Mouse (Mus musculus) lung, adult 2 months (tissue): ENCODE data around the gene Adamts14. TPM values are rescaled to one million over a fixed set of nuclear protein-coding genes. Genes with fewer than 3 reads are reported as not detected.
A peak's percentile ranks its signal among the peaks of the same experiment; 100 is the strongest.

Experiments
- DNase-seq: peaks from one replicate; pipeline ENCODE4 v3.0.0; 2022
- H3K4me1 ChIP-seq: fragments of 200-500 bp; 2 replicates; pipeline ENCODE4 v1.6.1; 2011; ENCODE audit warnings: low read length; ENCODE audit not compliant: control insufficient read depth, insufficient read depth
- H3K4me3 ChIP-seq: fragments of 200-500 bp; replicated peaks from 2 replicates; pipeline ENCODE3; 2011; ENCODE audit warnings: low read depth, mild to moderate bottlenecking, control low read depth, low read length; ENCODE audit errors: extremely low read depth
- CTCF ChIP-seq: fragments of 200-500 bp; IDR thresholded peaks from 2 replicates; pipeline ENCODE4 v1.5.1; 2011; ENCODE audit warnings: mild to moderate bottlenecking, low read length, control low read depth; ENCODE audit not compliant: insufficient read depth
- POLR2A ChIP-seq: fragments of 200-500 bp; IDR thresholded peaks from 2 replicates; pipeline ENCODE4 v1.6.1; 2011; ENCODE audit warnings: low read depth, mild to moderate bottlenecking, control low read depth, low read length, borderline replicate concordance; ENCODE audit errors: extremely low read depth
- WGBS: fragments of 180-500 bp; shearing (Covaris S2); methylation state at CpG from one replicate; pipeline ENCODE4 v1.1.7; 2018; 5-methylcytosine and 5-hydroxymethylcytosine counted together
- polyA plus RNA-seq: library from polyadenylated mRNA; depleted of rRNA; stranded (reverse); fragments of >200 nt; gene quantifications from 2 replicates; pipeline ENCODE4 v1.2.3, GENCODE M21; 2012

Gene Adamts14
- polyA plus RNA-seq, 1 experiment, result 3.6 TPM

- no peak overlapping the region for H3K4me3 ChIP-seq
- WGBS, result 6% methylated on average over 5 of the region's 5 CpGs
- TF ChIP-seq CTCF, result peak; percentile 80
- TF ChIP-seq POLR2A, result no peak
- H3K4me1 ChIP-seq, result peaks cover 4% of the 10 kb centered on the region; the same call in 1 of the 2 replicates
- no peak for DNase-seq
Observed at GRCm38 (mm10) chr10:61275669-61276110, 2.5 kb upstream of the Adamts14 start.

GRCm38 (mm10) chr10:61274532-61274931, 1.3 kb upstream of the Adamts14 start:
- DNase-seq, result no peak
- no peak for TF ChIP-seq CTCF
- TF ChIP-seq POLR2A, result no peak
- 35% methylated on average over 2 of the region's 2 CpGs for WGBS
- Histone ChIP-seq H3K4me1 (peaks cover 4% of the 10 kb centered on the region; the same call in 1 of the 2 replicates), H3K4me3 (no peak overlapping the region)

- WGBS, result 65% methylated on average over 7 of the region's 7 CpGs
- H3K4me1 ChIP-seq, result peaks cover 4% of the 10 kb centered on the region; the same call in 1 of the 2 replicates
- DNase-seq, result no peak
- peak; percentile 27; the same call in 1 of the 2 replicates for TF ChIP-seq POLR2A
- TF ChIP-seq CTCF, result no peak
- no peak overlapping the region for H3K4me3 ChIP-seq
Observed at GRCm38 (mm10) chr10:61273844-61274215, 592 bp upstream of the Adamts14 start.

- H3K4me1 ChIP-seq, result peaks cover 4% of the 10 kb centered on the region; the same call in 1 of the 2 replicates
- no peak for DNase-seq
- H3K4me3 ChIP-seq, result peak overlapping the region; percentile 13
- no peak for TF ChIP-seq POLR2A
- TF ChIP-seq CTCF, result no peak
- WGBS, result 53% methylated on average over 5 of the region's 5 CpGs
Observed at GRCm38 (mm10) chr10:61272631-61273030, 607 bp downstream of the Adamts14 start.

GRCm38 (mm10) chr10:61272089-61272626, 1.1 kb downstream of the Adamts14 start:
- H3K4me1 ChIP-seq, result peaks cover 4% of the 10 kb centered on the region; the same call in 1 of the 2 replicates
- no peak for TF ChIP-seq POLR2A
- WGBS, result 60% methylated on average over 8 of the region's 8 CpGs
- no peak overlapping the region for H3K4me3 ChIP-seq
- DNase-seq, result no peak

GRCm38 (mm10) chr10:61267378-61267777, 5.9 kb downstream of the Adamts14 start:
- no peak overlapping the region for H3K4me3 ChIP-seq

GRCm38 (mm10) chr10:61263606-61264005, 9.6 kb downstream of the Adamts14 start:
- WGBS, result 83% methylated on average over 8 of the region's 8 CpGs
- no peak for DNase-seq
- Histone ChIP-seq H3K4me3 (no peak overlapping the region), H3K4me1 (no peaks in the 10 kb centered on the region)
- TF ChIP-seq CTCF, result no peak
- no peak for TF ChIP-seq POLR2A

More at GRCm38 (mm10) chr10:61267378-61267777, 5.9 kb downstream of the Adamts14 start:
- no peak for DNase-seq
- no peaks in the 10 kb centered on the region for H3K4me1 ChIP-seq
- WGBS, result 81% methylated on average over 5 of the region's 5 CpGs
- no peak for TF ChIP-seq CTCF
- TF ChIP-seq POLR2A, result no peak

GRCm38 (mm10) chr10:61261229-61262156, 11.7 kb downstream of the Adamts14 start:
- TF ChIP-seq POLR2A (no peak), CTCF (no peak)
- Histone ChIP-seq H3K4me1 (no peaks in the 10 kb centered on the region), H3K4me3 (no peak overlapping the region)
- DNase-seq, result no peak
- 35% methylated on average over 13 of the region's 13 CpGs for WGBS

GRCm38 (mm10) chr10:61258131-61258530, 15.1 kb downstream of the Adamts14 start:
- WGBS, result 90% methylated on average over 1 of the region's 1 CpGs
- Histone ChIP-seq H3K4me3 (no peak overlapping the region), H3K4me1 (no peaks in the 10 kb centered on the region)
- TF ChIP-seq POLR2A (no peak), CTCF (no peak)
- DNase-seq, result no peak

GRCm38 (mm10) chr10:61256665-61257064, 16.6 kb downstream of the Adamts14 start:
- no peak for TF ChIP-seq POLR2A
- TF ChIP-seq CTCF, result no peak
- 89% methylated on average over 9 of the region's 9 CpGs for WGBS
- no peaks in the 10 kb centered on the region for H3K4me1 ChIP-seq
- no peak overlapping the region for H3K4me3 ChIP-seq
- DNase-seq, result no peak
